Mouse (Mus musculus) midbrain, embryonic 15.5 days (tissue): ENCODE data around the gene Hivep2. TPM values are rescaled to one million over a fixed set of nuclear protein-coding genes. Genes with fewer than 3 reads are reported as not detected.

Experiments used
- ATAC-seq: fragments of 200-750 bp; cut with Nextera tagmentation; replicated peaks from 2 replicates; pipeline ENCODE4 v1.8.0; 2017; ENCODE audit warnings: moderate TSS enrichment
- H3K27ac ChIP-seq: fragments of 300-500 bp; sonication (generic); 2 replicates; pipeline ENCODE4 v1.5.1; 2015; ENCODE audit warnings: mild to moderate bottlenecking, inconsistent platforms
- H3K27me3 ChIP-seq: fragments of 300-500 bp; sonication (generic); replicated peaks from 2 replicates; pipeline ENCODE4 v1.6.1; 2015; ENCODE audit warnings: inconsistent platforms
- H3K36me3 ChIP-seq: fragments of 300-500 bp; sonication (generic); replicated peaks from 2 replicates; pipeline ENCODE4 v1.6.1; 2015; ENCODE audit warnings: inconsistent platforms
- H3K4me1 ChIP-seq: fragments of 300-500 bp; sonication (generic); 2 replicates; pipeline ENCODE4 v1.6.1; 2015; ENCODE audit warnings: inconsistent platforms
- H3K4me2 ChIP-seq: fragments of 300-500 bp; sonication (generic); 2 replicates; pipeline ENCODE4 v1.6.1; 2015; ENCODE audit warnings: inconsistent platforms, mild to moderate bottlenecking, moderate library complexity
- H3K4me3 ChIP-seq: fragments of 300-500 bp; sonication (generic); 2 replicates; pipeline ENCODE4 v1.5.1; 2015; ENCODE audit warnings: mild to moderate bottlenecking, inconsistent platforms
- H3K9ac ChIP-seq: fragments of 300-500 bp; sonication (generic); 2 replicates; pipeline ENCODE4 v1.6.1; 2015; ENCODE audit warnings: mild to moderate bottlenecking, inconsistent platforms
- H3K9me3 ChIP-seq: fragments of 300-500 bp; sonication (generic); 2 replicates; pipeline ENCODE4 v1.6.1; 2016; ENCODE audit warnings: inconsistent platforms
- WGBS: fragments of 180-500 bp; shearing (Covaris S2); methylation state at CpG from one replicate; pipeline ENCODE4 v1.1.7; 2015; ENCODE audit warnings: mixed read lengths; 5-methylcytosine and 5-hydroxymethylcytosine counted together
- polyA plus RNA-seq: library from polyadenylated mRNA; unstranded; fragments of >200 nt; fragmentation: Nextera tagmentation; extraction: Ambion mirVana; gene quantifications from 2 replicates; pipeline ENCODE4 v1.2.1, GENCODE M21; 2015

Gene Hivep2
- polyA plus RNA-seq, result 10.6 and 12.0 TPM in 2 replicates

DNA sequence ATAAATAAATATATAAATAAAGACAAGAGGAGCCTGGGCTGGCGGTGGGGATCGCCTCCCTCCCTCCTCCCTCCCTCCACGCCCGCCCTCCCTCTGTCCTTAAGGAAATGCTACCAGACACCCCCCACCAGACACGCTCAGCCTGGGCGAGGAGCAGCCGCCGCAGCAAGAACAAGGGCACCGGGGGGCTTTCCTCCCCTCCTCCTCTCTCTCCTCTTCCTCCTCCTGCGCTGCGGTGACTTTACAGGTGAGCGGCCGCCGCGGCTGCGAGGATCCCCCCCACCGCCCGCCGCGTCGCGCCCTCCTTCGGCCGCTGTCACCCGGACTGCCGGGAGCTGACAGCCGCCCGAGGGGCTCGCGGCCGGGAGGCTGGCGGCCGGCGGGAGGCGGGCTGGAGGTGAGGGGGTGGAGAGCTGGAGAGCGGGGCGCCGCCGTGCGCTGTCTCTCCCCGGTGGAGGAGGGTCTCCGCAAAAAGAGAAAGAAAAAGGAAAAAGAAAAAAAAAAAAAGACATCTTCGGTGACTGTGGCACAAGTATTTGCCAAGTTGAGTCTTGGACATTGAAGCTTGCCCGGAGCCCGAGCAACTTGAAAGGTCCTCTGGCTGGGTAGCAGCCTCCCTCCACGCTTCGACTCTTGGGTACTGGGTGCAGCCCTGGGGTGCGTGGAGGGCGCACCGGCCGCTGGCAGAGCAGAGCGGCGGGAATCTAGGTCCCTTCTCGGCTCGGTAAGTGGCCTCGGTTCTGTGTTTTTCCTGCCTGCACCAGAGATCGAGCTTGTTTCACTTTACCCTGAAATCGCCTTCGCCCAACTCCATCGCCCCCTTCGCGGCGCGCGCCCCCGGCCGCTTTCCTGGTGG is at the start of gene Hivep2:
Hivep2 (plus strand) TSS at position 102 of the 856 bp plus-strand sequence.
- ATAC-seq, result peak; percentile 32
- WGBS, result 1% methylated on average over 67 of the region's 67 CpGs
- peaks cover 9% of the 10 kb centered on the region for H3K4me1 ChIP-seq
- H3K4me3 ChIP-seq, result peak within 1 kb of the TSS; percentile 87
- H3K27ac ChIP-seq, result peak within 1 kb of the TSS; percentile 99
- H3K27me3 ChIP-seq, result no peaks in the 10 kb centered on the region
- peak within 1 kb of the TSS; percentile 92 for H3K9ac ChIP-seq
- no peaks in the 10 kb centered on the region for H3K9me3 ChIP-seq
- no peaks in the 10 kb centered on the region for H3K36me3 ChIP-seq
- peak within 1 kb of the TSS; percentile 99 for H3K4me2 ChIP-seq

DNA sequence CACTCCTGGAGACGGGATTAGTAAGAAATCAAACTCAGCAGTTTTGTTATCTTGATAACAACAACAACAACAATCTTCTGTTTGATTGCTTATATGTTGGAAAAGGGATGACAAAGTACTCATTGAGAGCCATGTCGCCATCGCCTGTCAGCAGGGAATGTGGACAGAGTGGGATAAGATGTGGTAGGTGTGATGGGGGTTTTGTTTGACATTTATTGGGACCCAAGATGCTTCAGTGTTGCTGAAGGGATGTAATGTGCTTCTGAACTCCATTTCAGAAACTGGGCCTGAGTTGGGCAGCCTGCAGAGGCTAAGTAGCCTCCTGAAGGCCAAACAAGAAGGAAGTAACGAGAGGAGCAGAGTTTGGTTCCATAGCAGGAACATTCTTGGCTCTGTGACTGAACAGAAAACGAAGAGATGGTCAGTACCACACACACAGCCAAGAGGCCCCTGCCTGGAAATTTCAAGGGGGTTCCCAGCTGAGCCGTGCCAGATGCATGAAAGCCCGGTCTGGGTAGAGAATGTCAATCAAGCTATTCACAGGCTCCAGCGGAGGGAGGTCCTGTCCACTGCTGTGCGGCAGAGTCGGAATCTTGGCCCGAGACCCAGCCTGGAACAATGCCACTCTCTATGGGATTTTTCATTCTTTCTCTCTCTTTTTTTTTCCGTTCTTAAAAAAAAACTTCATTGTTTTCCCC is 49.1 kb upstream of the Hivep2 start:
- ATAC-seq, result peak; percentile 94
- H3K4me3 ChIP-seq, result no peak overlapping the region
- peaks cover 4% of the 10 kb centered on the region for H3K4me1 ChIP-seq
- H3K27me3 ChIP-seq, result no peaks in the 10 kb centered on the region
- no peak overlapping the region for H3K9ac ChIP-seq
- no peak overlapping the region; the same call in 1 of the 2 replicates for H3K27ac ChIP-seq
- no peaks in the 10 kb centered on the region for H3K9me3 ChIP-seq
- no peaks in the 10 kb centered on the region for H3K36me3 ChIP-seq
- no peak overlapping the region for H3K4me2 ChIP-seq
- WGBS, result 20% methylated on average over 12 of the region's 12 CpGs

DNA sequence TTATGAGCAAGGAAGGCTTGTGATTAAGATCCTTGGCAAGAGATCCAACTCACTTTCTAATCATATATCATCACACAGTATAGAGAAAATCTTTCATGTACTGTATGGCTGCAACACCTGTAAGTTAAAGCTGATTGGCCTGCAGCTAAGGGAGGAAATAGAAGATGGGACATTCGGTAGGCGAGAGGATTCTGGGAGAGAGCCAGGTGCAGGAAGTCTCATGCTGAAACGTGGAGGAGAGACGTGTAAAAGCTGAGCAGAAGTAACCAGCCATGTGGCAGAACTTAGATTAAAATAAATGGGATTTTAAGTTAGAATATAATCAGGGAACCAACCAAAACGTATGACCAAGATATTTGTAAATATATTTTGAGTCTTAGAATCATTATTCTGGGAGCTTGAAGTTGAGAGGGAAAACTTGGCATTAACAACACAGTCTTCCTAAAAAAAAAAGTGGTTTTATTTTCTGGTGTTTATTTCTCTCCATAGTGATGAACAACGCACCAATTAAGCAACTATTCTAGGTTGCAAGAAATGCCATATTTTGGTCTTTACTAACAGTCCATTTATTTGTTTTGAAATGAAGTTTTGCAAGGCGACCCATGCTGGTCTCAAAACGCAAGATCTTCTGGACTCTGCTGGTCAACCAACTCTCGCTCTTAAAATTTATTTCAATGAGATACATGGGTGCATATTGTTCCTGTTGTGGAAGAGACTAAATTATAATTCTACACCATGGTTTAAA is 44.1 kb upstream of the Hivep2 start:
- Histone ChIP-seq H3K4me3 (no peak overlapping the region), H3K36me3 (no peaks in the 10 kb centered on the region), H3K27ac (no peak overlapping the region), H3K4me1 (peaks cover 3% of the 10 kb centered on the region), H3K9me3 (no peaks in the 10 kb centered on the region), H3K27me3 (no peaks in the 10 kb centered on the region), H3K4me2 (no peak overlapping the region), H3K9ac (no peak overlapping the region)
- WGBS, result 89% methylated on average over 9 of the region's 9 CpGs
- no peak for ATAC-seq

DNA sequence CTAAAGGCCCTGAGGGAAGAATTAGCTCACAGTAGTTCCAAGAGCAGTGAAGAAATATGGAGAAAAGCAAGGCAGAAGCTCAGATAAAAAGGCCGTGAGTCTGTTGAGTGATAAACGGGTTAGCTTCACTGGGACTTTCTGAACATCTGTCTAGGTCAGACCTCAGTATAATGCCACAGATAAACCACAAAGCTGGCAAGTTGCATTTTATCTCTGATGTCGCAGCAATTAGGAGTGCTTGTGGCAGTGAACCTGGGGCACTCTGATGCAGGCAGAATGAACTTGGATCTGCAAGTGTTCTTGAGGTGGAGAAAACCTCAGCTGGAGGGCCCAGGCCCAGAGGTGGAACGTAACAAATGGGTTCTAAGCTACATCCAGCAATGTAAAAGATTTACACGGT is 36.6 kb upstream of the Hivep2 start:
- 70% methylated on average over 5 of the region's 5 CpGs for WGBS

DNA sequence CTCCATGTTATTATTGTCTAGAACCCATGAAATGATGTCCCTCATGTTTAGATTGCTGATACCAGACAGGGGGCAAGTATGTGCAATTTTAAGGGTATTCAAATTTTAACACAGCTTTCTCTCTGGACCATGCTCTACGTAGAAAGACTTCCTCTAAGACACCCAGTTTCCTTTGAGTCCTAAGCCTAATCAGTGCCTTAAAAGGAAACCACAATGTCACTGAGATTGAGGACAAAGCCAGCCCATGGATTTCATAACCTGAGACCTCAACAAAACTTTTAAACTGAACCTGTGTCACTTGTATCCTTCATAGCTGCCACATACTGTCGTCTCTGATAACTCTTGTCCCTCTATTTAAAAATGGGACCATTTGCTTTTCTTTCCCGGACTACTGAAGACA is 33.7 kb upstream of the Hivep2 start:
- ATAC-seq, result no peak
- no peak overlapping the region for H3K9ac ChIP-seq
- WGBS, result 77% methylated on average over 3 of the region's 3 CpGs
- no peaks in the 10 kb centered on the region for H3K36me3 ChIP-seq
- no peak overlapping the region for H3K27ac ChIP-seq
- H3K9me3 ChIP-seq, result no peaks in the 10 kb centered on the region
- no peak overlapping the region for H3K4me3 ChIP-seq
- no peak overlapping the region for H3K4me2 ChIP-seq
- H3K27me3 ChIP-seq, result no peaks in the 10 kb centered on the region
- H3K4me1 ChIP-seq, result no peaks in the 10 kb centered on the region

More for the DNA sequence above, 36.6 kb upstream of the Hivep2 start:
- no peak overlapping the region for H3K4me3 ChIP-seq
- no peak overlapping the region for H3K4me2 ChIP-seq
- no peaks in the 10 kb centered on the region for H3K27me3 ChIP-seq
- H3K9me3 ChIP-seq, result no peaks in the 10 kb centered on the region
- H3K27ac ChIP-seq, result no peak overlapping the region
- H3K4me1 ChIP-seq, result no peaks in the 10 kb centered on the region
- no peak for ATAC-seq
- no peaks in the 10 kb centered on the region for H3K36me3 ChIP-seq
- no peak overlapping the region for H3K9ac ChIP-seq

DNA sequence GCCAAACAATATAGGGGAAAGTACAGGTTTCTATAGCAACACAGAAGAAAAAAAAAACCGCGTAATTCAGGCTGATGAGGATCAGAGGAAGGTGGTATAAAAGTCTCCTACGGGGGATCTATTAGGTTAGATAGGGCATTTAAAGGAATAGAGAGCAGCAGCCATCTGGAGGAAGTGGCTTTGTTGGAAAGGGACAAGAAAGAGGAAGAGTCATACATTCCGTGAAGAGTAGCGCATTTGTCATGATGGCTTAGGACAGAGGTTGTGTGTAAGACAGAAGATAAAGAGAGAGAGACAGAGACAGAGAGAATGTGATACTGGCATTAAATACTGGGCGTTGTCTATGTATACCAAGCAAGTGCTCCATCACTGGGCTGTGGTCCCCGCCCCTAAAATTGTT is 32.6 kb upstream of the Hivep2 start:
- no peak overlapping the region for H3K4me3 ChIP-seq
- no peaks in the 10 kb centered on the region for H3K27me3 ChIP-seq
- H3K4me1 ChIP-seq, result no peaks in the 10 kb centered on the region
- no peaks in the 10 kb centered on the region for H3K36me3 ChIP-seq
- H3K27ac ChIP-seq, result no peak overlapping the region
- 90% methylated on average over 7 of the region's 7 CpGs for WGBS
- no peak overlapping the region for H3K9ac ChIP-seq
- no peak overlapping the region for H3K4me2 ChIP-seq
- no peaks in the 10 kb centered on the region for H3K9me3 ChIP-seq
- ATAC-seq, result no peak

DNA sequence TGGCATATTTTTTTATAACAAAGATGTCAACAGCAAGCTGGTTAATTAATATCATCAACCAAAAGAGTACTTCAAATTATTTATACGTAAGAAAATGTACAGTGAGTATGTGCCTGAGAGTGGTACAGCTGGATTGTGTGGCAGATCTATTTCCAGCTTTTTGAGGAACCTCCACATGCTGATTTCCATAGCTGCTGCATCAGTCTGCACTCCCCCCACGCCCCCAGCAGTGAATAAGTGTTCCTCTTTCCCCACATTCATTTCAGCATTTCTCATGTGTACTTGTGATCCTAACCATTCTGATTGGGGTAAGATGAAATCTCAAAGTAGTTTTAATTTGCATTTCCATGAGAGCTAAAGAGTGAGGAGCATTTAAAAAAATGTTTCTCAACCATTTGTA is 30.2 kb upstream of the Hivep2 start:
- H3K9me3 ChIP-seq, result no peaks in the 10 kb centered on the region
- no peak overlapping the region for H3K27ac ChIP-seq

DNA sequence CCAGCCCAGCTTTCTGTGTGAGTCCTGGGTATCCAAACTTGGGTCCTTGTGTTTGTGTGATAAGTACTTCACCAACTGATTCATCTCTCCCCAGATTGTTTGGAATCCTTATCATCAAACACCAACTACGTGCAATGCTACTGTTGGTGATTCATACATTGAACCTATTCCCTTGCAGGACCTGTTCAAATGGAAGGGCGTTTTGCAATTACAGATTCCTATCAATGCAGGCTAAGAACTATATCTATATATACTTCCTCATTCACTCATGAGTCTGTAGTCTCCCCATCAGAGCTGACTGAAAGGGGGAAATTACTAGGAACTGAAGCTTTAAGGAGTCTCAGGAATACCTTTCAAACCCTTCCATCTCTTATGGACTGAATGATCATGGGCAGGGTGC is 24.5 kb upstream of the Hivep2 start:
- Histone ChIP-seq H3K9me3 (no peaks in the 10 kb centered on the region), H3K9ac (no peak overlapping the region), H3K36me3 (no peaks in the 10 kb centered on the region), H3K27ac (no peak overlapping the region), H3K4me2 (no peak overlapping the region), H3K4me3 (no peak overlapping the region), H3K27me3 (no peaks in the 10 kb centered on the region), H3K4me1 (no peaks in the 10 kb centered on the region)
- WGBS, result 91% methylated on average over 2 of the region's 2 CpGs
- ATAC-seq, result no peak

More for the DNA sequence above, 30.2 kb upstream of the Hivep2 start:
- H3K4me2 ChIP-seq, result no peak overlapping the region
- no peaks in the 10 kb centered on the region for H3K36me3 ChIP-seq
- no peak overlapping the region for H3K9ac ChIP-seq
- no peak overlapping the region for H3K4me3 ChIP-seq
- no peak for ATAC-seq
- 72% methylated on average over 2 of the region's 2 CpGs for WGBS
- H3K4me1 ChIP-seq, result no peaks in the 10 kb centered on the region
- no peaks in the 10 kb centered on the region for H3K27me3 ChIP-seq

DNA sequence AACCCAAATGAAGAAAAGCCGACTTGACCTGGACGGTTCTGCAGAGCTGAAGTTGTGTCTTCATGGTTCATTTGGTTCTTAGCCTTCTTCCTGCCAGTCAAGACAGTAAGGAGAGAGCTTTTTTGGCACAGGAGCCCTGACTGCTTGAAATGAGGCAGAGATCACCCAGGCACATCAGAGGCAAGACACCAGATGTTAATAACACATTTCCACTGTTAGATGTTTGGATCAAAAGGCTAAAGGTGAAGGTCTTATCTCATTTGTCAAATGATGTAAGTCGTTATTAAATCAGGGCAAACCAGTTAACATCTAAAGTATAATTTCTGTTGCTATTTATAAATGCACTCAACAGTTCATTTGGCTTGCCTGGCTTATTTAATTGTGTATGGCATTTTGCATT is 22.2 kb upstream of the Hivep2 start:
- no peaks in the 10 kb centered on the region for H3K4me1 ChIP-seq
- H3K27me3 ChIP-seq, result no peaks in the 10 kb centered on the region
- no peak overlapping the region for H3K4me3 ChIP-seq
- no peak overlapping the region for H3K4me2 ChIP-seq
- no peaks in the 10 kb centered on the region for H3K9me3 ChIP-seq
- H3K9ac ChIP-seq, result no peak overlapping the region
- 58% methylated on average over 3 of the region's 3 CpGs for WGBS
- no peak overlapping the region for H3K27ac ChIP-seq
- no peak for ATAC-seq
- no peaks in the 10 kb centered on the region for H3K36me3 ChIP-seq

DNA sequence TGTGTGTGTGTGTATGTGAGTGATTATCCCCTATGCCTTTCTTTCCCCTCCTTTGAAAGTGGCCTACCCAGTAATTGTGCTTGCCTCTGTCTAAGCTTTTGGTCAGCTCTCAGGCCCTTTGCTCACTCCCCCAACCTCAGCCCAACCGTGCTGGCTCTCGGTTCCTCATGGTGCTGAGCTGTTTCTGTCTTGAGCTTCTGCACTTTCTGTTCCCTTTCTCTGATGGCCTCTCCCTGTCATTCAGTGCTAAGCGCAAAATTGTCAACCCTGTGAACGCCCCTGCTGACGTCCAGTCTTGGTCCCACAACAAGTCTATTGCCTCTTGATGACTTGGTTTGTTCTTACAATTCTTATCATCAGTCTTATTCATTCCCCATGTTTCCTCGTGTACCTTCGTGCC is 19.4 kb upstream of the Hivep2 start:
- H3K9ac ChIP-seq, result no peak overlapping the region
- no peak overlapping the region for H3K4me2 ChIP-seq
- H3K4me3 ChIP-seq, result no peak overlapping the region
- WGBS, result 70% methylated on average over 7 of the region's 7 CpGs
- no peaks in the 10 kb centered on the region for H3K4me1 ChIP-seq
- no peaks in the 10 kb centered on the region for H3K27me3 ChIP-seq
- no peaks in the 10 kb centered on the region for H3K36me3 ChIP-seq
- no peak for ATAC-seq
- H3K9me3 ChIP-seq, result no peaks in the 10 kb centered on the region
- H3K27ac ChIP-seq, result no peak overlapping the region

DNA sequence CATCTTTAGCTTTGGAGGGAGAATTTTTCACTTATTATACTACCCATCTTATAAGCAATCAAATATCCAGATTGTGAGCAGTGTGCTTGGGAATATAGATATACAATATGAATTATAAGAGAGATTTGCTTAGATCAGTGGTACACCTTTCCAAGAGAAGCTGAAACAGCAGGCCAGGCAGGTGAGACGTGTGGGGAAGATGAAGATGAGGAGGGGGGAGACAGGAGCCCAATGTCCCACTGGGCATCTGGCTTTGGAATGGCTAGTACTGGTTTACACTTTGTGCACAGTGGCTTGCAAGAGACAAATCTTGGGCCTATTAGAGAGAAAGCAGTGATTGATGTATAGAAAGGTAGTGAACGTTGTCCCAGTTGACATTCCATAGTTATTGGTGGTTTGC is 2.9 kb upstream of the Hivep2 start:
- WGBS, result 70% methylated on average over 2 of the region's 2 CpGs
- 0 out of 2 replicates have a peak, but pooled peaks cover 2% of the 10 kb centered on the region for H3K4me1 ChIP-seq

DNA sequence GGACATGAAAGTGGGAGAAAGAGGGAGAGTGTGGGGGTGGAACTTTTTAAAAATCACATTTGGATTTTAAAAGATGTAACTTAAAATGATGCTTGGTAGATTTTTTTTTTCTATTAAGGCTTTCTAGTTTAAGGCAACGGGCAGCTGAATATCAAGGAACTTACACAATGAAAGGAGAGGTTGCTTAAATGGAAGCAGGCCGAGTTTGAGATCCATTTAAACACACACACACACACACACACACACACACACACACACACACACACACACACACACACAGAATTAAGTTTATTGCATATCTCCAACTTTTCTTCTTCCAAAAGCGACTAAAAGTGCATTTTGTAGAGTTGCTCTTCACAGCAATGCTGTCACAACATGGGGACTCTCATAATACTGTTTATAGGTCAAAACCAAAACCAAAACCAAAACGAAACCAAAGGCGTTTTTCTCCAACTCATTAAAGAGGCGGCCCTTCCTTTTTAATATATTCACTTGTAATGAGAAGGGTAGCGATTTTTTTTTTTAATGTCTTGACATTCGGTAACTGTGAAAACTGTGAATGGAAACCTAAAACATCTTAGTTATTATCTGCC is 1.9 kb upstream of the Hivep2 start:
- peak overlapping the region; percentile 87 for H3K4me3 ChIP-seq
- H3K9ac ChIP-seq, result peak overlapping the region; percentile 92; the same call in 1 of the 2 replicates
- H3K4me1 ChIP-seq, result peaks cover 8% of the 10 kb centered on the region
- no peaks in the 10 kb centered on the region for H3K36me3 ChIP-seq
- H3K4me2 ChIP-seq, result peak overlapping the region; percentile 99
- H3K27ac ChIP-seq, result no peak overlapping the region
- no peak for ATAC-seq
- no peaks in the 10 kb centered on the region for H3K27me3 ChIP-seq
- 9% methylated on average over 8 of the region's 8 CpGs for WGBS
- no peaks in the 10 kb centered on the region for H3K9me3 ChIP-seq

More for the DNA sequence above, 2.9 kb upstream of the Hivep2 start:
- H3K27ac ChIP-seq, result no peak overlapping the region
- no peaks in the 10 kb centered on the region for H3K27me3 ChIP-seq
- ATAC-seq, result no peak
- no peaks in the 10 kb centered on the region for H3K36me3 ChIP-seq
- no peak overlapping the region for H3K4me2 ChIP-seq
- H3K9ac ChIP-seq, result no peak overlapping the region
- H3K9me3 ChIP-seq, result no peaks in the 10 kb centered on the region
- H3K4me3 ChIP-seq, result no peak overlapping the region
